Mouse (Mus musculus) G1E (cell line): Measurements from ENCODE around the gene Vps37c.

ENCODE experiments used
- CTCF ChIP-seq: IDR thresholded peaks from 2 replicates; pipeline ENCODE4 v1.5.1; 2012; ENCODE audit warnings: low read depth, low read length, inconsistent platforms, mixed read lengths
- GATA1 ChIP-seq: IDR thresholded peaks from 2 replicates; pipeline ENCODE4 v1.6.1; 2012; ENCODE audit warnings: borderline replicate concordance, low read length, inconsistent platforms, mixed read lengths
- POLR2AphosphoS5 ChIP-seq: IDR thresholded peaks from 2 replicates; pipeline ENCODE4 v1.6.1; 2012; ENCODE audit warnings: low read depth, low read length, inconsistent platforms; ENCODE audit not compliant: insufficient replicate concordance
- TAL1 ChIP-seq: conservative IDR thresholded peaks from 2 replicates; pipeline ENCODE4 v1.6.1; 2012; ENCODE audit warnings: low read depth, low read length, inconsistent platforms, mixed read lengths

- TF ChIP-seq CTCF (no peak), TAL1 (no peak), POLR2AphosphoS5 (no peak), GATA1 (no peak)
Observed at GRCm38 (mm10) chr19:10749295-10749694, 60.8 kb downstream of the Vps37c start.
